Mouse (Mus musculus) gastrocnemius, postnatal 14 days (tissue): ENCODE results near the gene Tdrd9. TPM values are rescaled to one million over a fixed set of nuclear protein-coding genes. Genes with fewer than 3 reads are reported as not detected.
A peak's percentile ranks its signal among the peaks of the same experiment; 100 is the strongest.
"Not testable (repeated sequence)": the region's sequence is repeated elsewhere in the genome, so short reads cannot be mapped to it uniquely, and the experiment has no call there.

ENCODE experiments used
- DNase-seq: peaks from one replicate; pipeline ENCODE4 v3.0.0; 2021; ENCODE audit warnings: mixed read lengths
- intact Hi-C: fragments of 180-260 bp; cut with DNase I; formaldehyde crosslinking; loops from one replicate; pipeline ENCODE4 v1.15.1; 2025; ENCODE audit warnings: low total_unique reads
- total RNA-seq, 2 experiments: library from RNA; stranded (reverse); gene quantifications; 2 replicates each; pipeline ENCODE4 v1.2.3; 2021

The Tdrd9 gene
- total RNA-seq, 2 experiments from 2014 or later, result 0.31 to 0.38 TPM

DNA sequence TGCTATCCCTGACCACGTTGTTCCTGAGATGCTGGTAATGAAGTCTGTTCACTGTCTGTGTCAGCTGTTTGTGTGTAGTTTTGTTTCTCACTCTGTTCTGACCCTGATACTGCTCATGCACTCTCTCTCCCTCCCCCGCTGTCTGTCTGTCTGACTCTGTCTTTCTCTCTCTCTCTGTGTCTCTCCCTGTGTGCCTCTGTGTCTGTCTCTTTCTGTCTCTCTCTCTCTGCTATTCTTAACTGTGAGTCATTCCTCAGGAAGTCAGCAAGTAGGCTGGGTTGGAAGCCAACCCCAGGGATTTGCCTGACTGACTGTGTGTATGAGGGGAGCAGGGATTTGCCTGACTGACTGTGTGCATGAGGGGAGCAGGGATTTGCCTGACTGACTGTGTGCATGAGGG lies 51.9 kb downstream of the Tdrd9 start:
- no peak for DNase-seq
- intact Hi-C loops, result no loop called here

GRCm38 (mm10) chr12:112024581-112025310 lies 53.4 kb downstream of the Tdrd9 start:
- no peak for DNase-seq
- intact Hi-C loops, result no loop called here

DNA sequence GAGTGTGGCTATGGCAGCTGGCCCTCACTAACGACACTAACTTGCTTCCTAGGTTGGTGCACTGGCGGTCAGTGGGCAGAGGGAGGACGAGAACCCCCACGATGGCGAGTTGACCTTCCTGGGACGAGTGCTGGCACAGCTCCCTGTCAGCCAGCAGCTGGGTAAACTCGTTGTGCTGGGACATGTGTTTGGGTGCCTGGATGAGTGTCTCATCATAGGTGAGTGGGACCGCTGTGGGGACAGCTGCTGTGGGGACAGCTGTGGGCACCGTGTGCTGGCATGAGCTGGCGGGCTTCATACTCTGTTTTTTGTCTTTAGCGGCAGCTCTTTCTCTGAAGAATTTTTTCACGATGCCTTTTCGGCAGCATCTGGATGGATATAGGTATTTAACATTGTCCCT lies 54.1 kb downstream of the Tdrd9 start:
- DNase-seq, result no peak
- intact Hi-C loops, result no loop called here

GRCm38 (mm10) chr12:112025907-112026645 lies 54.7 kb downstream of the Tdrd9 start:
- DNase-seq, result no peak
- intact Hi-C loops, result no loop called here

DNA sequence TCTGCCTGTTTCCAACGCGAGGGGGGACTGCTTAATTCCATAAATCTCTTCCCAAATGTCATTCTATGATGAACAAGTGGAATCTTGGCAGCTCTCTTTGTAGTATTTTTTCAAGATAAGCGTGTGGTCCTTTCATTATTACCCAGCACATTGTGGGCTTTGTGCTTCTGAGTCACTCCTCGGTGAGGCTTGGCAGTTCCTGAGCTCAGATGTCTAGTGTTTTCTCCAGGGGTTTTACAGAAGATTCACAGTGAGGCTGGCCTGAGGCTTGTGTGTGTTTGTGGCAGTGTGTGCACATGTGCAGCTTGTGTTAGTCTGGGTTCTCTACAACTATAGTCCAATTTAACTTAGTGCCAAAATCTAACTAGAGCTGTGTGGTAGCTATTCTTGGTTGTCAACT lies 56.0 kb downstream of the Tdrd9 start:
- no peak for DNase-seq
- intact Hi-C loops, result no loop called here

DNA sequence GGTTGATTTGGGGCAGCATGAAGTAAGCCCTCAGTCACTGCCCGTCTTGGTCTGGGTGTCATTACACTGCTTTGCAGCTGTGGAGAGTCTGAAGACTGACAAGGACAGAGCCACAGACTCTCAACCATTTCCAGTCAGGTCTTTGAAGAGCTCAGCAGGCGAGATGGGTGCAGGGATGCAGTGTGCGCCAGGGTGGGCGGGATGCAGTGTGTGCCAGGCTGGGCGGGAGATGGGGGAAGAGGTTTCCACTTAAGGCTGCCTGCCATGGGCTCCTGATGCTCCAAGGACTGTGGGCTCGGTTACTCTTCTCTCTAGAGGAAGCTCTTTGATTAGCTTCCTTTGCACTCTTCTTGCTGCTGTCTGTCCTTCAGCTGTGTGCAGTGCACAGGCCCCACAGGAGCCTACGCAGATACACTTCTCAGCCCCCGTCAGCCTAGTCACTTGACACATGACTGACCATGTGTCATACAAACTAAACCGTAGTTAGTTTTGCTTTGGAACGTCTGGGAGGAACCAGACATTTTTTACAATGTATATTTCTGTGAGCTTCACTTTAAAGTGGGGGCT lies 62.1 kb downstream of the Tdrd9 start:
- DNase-seq, result no peak
- intact Hi-C loops, result no loop called here

- intact Hi-C loops, DNase-seq: not testable (repeated sequence)
These were observed 64.2 kb downstream of the Tdrd9 start for GRCm38 (mm10) chr12:112035341-112036100.

DNA sequence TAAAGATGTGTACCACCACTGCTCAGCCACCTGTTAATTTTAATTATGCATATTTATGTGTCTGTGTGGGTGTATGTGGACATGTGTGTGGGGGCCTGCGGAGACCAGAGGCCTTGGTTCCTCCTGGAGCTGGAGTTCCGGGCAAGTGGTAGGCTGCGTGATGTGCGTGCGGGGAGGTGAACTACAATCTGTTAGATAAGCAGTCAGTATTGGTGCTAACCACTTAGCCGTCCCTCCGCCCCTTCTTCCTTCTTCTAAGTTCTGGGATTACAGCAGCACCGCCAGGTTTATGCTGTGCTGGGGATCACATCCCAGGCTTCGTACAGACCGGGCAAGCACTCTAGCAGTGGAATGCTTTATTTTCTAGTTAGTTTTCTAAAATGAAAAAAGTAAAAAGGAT lies 67.1 kb downstream of the Tdrd9 start:
- DNase-seq, result no peak

DNA sequence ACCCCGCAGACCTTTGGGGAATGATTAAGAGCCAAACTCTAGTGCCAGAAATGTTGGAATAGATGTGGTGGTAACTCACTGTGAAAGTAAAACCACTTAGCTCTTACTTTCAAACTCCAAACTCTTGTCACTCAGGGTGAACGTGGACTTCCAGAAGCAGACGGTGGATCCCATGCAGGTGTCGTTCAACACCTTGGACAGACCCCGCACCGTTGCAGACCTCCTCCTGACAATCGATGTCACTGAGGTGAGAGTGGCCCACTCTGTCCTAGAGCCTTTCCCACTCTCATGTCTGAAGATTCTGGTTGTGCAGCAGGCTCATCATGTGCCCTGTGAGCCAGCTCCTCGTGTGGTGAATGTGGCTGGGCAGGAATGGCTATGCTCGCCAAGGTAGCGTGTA lies 67.8 kb downstream of the Tdrd9 start:
- DNase-seq, result no peak
- intact Hi-C loops, result no loop called here

More for the DNA sequence above, 67.1 kb downstream of the Tdrd9 start:
- intact Hi-C loops, result no loop called here

DNA sequence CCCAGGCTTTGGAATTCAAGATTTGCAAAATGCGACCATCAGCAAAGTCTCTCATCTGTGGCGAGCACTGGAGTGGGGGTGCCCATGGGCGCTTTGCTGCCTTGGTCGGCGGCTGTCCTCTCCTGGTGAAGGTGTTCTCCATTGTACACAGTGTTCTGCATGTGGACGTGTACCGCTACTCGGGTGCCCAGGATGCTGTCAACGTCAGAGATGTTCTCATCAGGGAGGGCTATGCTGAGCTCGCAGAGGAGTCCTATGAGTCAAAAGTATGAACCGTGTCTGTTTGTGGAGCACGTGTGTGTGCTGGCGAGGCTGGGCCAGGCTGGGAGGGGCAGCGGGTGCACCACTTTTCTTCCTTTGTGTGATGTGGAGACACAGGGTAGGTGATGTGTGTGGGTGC lies 71.3 kb downstream of the Tdrd9 start:
- no peak for DNase-seq
- intact Hi-C loops, result no loop called here

DNA sequence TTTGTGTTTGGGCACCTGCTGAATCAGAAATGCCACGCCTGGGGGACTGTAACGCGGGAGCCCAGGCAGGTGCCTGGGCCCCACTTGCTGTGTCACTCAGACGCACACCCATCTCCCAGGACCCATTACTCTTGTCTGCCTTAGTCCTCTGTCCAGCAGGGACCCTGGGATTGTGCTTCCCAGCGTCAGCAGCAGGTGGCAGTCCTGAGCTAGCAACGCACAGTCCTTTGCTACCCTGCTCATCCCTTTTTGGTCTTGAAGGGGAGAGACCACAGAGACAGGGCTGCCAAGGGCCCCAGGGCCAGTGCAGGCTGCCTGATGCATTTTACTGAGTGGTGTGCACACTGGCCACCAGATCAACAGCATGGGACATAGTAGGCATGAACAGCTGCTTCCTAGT lies 106.3 kb downstream of the Tdrd9 start:
- peak; percentile 74 for DNase-seq
- intact Hi-C loops, result no loop called here

GRCm38 (mm10) chr12:112079911-112080310 lies 108.6 kb downstream of the Tdrd9 start:
- no peak for DNase-seq
- intact Hi-C loops, result no loop called here

- no peak for DNase-seq
- intact Hi-C loops, result no loop called here
These were observed 109.6 kb downstream of the Tdrd9 start for GRCm38 (mm10) chr12:112080911-112081310.

GRCm38 (mm10) chr12:112082241-112082640 lies 110.9 kb downstream of the Tdrd9 start:
- no peak for DNase-seq
- intact Hi-C loops, result no loop called here

DNA sequence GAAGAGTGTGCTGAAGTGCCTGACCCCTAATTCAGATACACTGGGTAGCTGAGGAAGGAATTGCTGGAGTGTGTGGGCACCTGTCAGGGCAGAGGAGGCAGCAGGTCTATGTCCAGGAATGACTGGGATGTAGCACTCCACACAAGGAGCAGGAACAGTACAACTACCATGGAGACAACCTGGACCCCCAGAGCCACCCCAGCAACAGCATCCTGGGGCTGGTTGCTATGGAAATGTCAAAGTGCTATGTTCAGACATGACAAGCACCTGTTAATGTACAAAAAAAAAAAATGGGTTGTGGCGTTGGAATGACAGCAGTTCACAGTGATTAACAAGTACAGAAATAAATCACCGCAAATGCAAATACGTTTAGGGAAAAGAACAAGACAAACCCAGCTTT lies 114.9 kb downstream of the Tdrd9 start:
- intact Hi-C loops, result no loop called here
- no peak for DNase-seq

DNA sequence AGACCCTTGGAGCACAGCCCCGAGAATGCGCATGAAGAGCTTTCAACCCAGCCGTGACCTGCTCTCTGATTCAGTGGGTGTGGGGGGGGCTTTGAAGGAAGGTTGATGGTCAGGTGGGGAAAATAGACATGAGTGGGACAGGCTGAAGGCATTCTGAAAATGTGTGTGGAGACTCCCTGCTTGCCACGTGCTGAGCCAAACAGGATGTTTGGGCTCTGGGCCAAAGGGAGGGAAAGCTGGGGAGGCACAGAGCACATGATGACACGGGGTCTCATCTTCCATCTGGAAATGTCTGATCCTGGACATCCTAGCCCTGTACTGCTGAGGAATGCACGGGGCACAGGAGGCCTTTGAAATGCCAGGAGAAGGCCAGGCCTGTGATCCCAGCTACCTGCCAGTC lies 115.4 kb downstream of the Tdrd9 start:
- no peak for DNase-seq
- intact Hi-C loops, result no loop called here

GRCm38 (mm10) chr12:112088609-112089324 lies 117.4 kb downstream of the Tdrd9 start:
- intact Hi-C loops, result no loop called here

DNA sequence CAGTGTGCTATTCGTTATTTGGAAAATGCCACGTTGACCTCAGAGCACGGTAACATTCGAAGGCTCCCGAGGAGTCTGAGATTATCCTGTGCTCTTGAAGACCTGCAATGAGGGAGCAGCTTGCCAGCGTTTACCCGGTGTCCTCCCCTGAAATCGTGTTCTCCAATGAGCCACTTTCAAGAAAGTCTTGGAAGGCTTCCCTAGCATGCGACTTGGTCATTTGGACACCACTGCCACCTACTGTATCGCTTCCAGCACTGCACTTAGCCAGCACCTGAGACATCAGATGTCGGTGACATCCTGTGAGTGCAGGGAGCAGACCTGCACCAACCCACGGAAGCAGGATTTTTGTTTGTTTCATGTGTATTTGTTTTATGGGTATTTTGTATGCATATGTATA lies 119.7 kb downstream of the Tdrd9 start:
- intact Hi-C loops, result no loop called here
- DNase-seq, result peak; percentile 61

More at GRCm38 (mm10) chr12:112088609-112089324, 117.4 kb downstream of the Tdrd9 start:
- DNase-seq, result no peak

GRCm38 (mm10) chr12:112094261-112094880 lies 123.0 kb downstream of the Tdrd9 start:
- no peak for DNase-seq
- intact Hi-C loops, result no loop called here
